Mouse (Mus musculus) cortical plate, adult 2 months (tissue): Measurements from ENCODE around the gene Wdr35.

Experiments used
- CTCF ChIP-seq: fragments of 200-500 bp; IDR thresholded peaks from 2 replicates; pipeline ENCODE4 v1.5.1; 2011; ENCODE audit warnings: mild to moderate bottlenecking, control low read depth, low read length; ENCODE audit not compliant: insufficient read depth; ENCODE audit errors: extremely low read depth
- POLR2A ChIP-seq: fragments of 200-500 bp; IDR thresholded peaks from 2 replicates; pipeline ENCODE4 v1.6.1; 2011; ENCODE audit warnings: mild to moderate bottlenecking, low read length, control low read depth; ENCODE audit not compliant: insufficient read depth; ENCODE audit errors: extremely low read depth

DNA sequence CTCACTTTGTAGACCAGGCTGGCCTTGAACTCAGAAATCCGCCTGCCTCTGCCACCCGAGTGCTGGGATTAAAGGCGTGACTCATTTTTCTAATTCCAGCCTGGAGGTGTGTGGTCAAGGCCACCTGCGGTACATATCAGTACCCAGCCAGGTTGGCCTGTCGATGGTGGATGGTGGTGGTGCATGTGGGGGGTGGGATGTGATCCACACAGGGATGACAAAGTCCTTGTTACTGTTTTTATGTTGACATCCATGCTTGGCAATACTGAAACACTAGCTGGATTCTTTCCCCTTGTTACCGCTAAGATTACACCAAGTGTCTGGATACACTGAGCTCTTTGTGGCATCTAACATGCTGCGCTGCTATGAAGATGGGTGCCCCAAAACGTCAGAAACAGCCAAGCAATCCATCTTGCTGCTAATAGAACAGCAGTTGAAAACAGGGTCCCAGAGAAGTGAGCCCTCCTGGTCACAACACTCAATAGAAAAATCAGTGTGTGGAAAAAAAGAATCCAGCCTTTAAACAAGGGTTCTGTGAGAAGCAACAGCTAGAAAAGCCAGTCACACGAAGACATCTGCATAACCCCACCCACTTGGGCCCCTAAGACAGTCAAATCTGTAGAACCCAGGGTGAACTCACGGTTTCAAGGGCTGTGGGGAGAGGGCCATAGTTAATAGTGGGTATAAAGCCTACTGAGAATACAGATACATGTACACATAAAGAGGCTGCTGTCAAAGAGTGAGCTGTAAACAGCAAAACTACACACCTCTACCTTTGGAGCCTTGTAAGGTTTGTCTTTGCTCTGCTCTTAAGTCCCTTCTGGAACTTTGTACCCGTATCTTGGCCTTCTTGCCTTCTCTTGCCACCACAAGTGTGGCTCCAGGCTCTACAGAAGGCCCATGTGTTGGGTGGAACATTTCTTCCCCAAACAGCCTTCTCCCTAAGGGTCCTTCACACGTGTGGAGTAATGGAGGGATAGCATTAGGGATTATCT, 33.4 kb upstream of the Wdr35 start:
- TF ChIP-seq CTCF: no peak
- no peak for TF ChIP-seq POLR2A
